Mouse (Mus musculus): ENCODE measurements around the gene Ampd1. TPM values are rescaled to one million over a fixed set of nuclear protein-coding genes. Genes with fewer than 3 reads are reported as not detected.
"Not testable (repeated sequence)": the region's sequence is repeated elsewhere in the genome, so short reads cannot be mapped to it uniquely, and the experiment has no call there.

Ampd1 gene
- polyA plus RNA-seq, 1 experiment from 2014 or later, result 0.13 TPM

GRCm38 (mm10) chr3:103139047-103139446, 65.2 kb downstream of the Ampd1 start:
- peak overlapping the region; percentile 65 for H3K9ac ChIP-seq
- H3K4me1 ChIP-seq, result peaks cover 52% of the 10 kb centered on the region
- H3K27ac ChIP-seq, result peak overlapping the region; percentile 87
- peaks cover 62% of the 10 kb centered on the region for H3K36me3 ChIP-seq
- H3K27me3 ChIP-seq (replicated peaks), result no peaks in the 10 kb centered on the region
- WGBS (ENCODE audit: insufficient replicate concordance), result 31% methylated on average over 8 of the region's 8 CpGs
- no peaks in the 10 kb centered on the region for H3K9me3 ChIP-seq (replicated peaks)
- peak overlapping the region; percentile 73 for H3K4me2 ChIP-seq
- no peak; the same call in 1 of the 2 replicates for ATAC-seq
- H3K4me3 ChIP-seq, result peak overlapping the region; percentile 43; the same call in 1 of the 2 replicates

- Histone ChIP-seq H3K36me3 (peaks cover 66% of the 10 kb centered on the region), H3K9ac (peak overlapping the region; percentile 65), H3K27ac (peak overlapping the region; percentile 87), H3K4me2 (peak overlapping the region; percentile 73), H3K4me3 (peak overlapping the region; percentile 43), H3K4me1 (peaks cover 52% of the 10 kb centered on the region)
- not testable (repeated sequence) for H3K9me3 ChIP-seq (replicated peaks); H3K27me3 ChIP-seq (replicated peaks)
- 20% methylated on average over 11 of the region's 11 CpGs for WGBS (ENCODE audit: insufficient replicate concordance)
- ATAC-seq, result peak; percentile 92
Measured at GRCm38 (mm10) chr3:103140095-103140838, 66.5 kb downstream of the Ampd1 start.

DNA sequence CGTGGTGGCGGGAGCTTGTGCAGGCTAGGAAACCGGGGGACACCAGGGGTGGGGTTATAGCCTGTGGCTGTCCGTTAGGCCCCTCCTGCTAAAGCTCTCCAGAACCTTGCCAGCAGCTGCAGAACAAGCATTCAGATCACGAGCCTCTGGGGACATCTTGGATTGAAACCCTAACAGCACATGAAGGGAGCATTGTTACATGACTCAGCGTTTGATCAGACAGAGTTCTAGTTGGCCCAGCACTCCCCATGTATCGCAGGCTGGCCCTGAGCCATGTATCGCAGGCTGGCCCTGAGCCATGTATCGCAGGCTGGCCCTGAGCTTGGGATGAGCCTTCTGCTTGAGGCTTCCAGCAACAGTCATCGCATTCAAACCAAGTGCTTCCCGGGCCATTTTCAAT, 67.5 kb downstream of the Ampd1 start:
- Histone ChIP-seq H3K36me3 (peaks cover 73% of the 10 kb centered on the region), H3K27ac (peak overlapping the region; percentile 71)

GRCm38 (mm10) chr3:103142366-103142765, 68.6 kb downstream of the Ampd1 start:
- no peak overlapping the region for H3K4me3 ChIP-seq
- H3K9me3 ChIP-seq (replicated peaks), result no peaks in the 10 kb centered on the region
- no peak overlapping the region for H3K9ac ChIP-seq
- H3K36me3 ChIP-seq, result peaks cover 73% of the 10 kb centered on the region
- no peak for ATAC-seq
- 82% methylated on average over 10 of the region's 10 CpGs for WGBS (ENCODE audit: insufficient replicate concordance)
- H3K4me2 ChIP-seq, result no peak overlapping the region
- peaks cover 50% of the 10 kb centered on the region for H3K4me1 ChIP-seq
- H3K27me3 ChIP-seq (replicated peaks), result no peaks in the 10 kb centered on the region
- no peak overlapping the region; the same call in 1 of the 2 replicates for H3K27ac ChIP-seq

More for the DNA sequence above, 67.5 kb downstream of the Ampd1 start:
- Histone ChIP-seq H3K4me1 (peaks cover 58% of the 10 kb centered on the region), H3K9ac (0 out of 2 replicates have a peak overlapping the region, but pooled peaks have one; percentile 27), H3K4me2 (peak overlapping the region; percentile 73), H3K9me3 (replicated peaks) (no peaks in the 10 kb centered on the region), H3K27me3 (replicated peaks) (no peaks in the 10 kb centered on the region), H3K4me3 (no peak overlapping the region)
- ATAC-seq, result 0 out of 2 replicates have a peak, but pooled peaks have one; percentile 31
- 83% methylated on average over 11 of the region's 11 CpGs for WGBS (ENCODE audit: insufficient replicate concordance)

GRCm38 (mm10) chr3:103145336-103145735, 71.5 kb downstream of the Ampd1 start:
- peaks cover 23% of the 10 kb centered on the region for H3K4me1 ChIP-seq
- no peak overlapping the region for H3K4me2 ChIP-seq
- H3K27me3 ChIP-seq (replicated peaks), result no peaks in the 10 kb centered on the region
- H3K27ac ChIP-seq, result no peak overlapping the region
- no peak overlapping the region for H3K9ac ChIP-seq
- no peak for ATAC-seq
- WGBS (ENCODE audit: insufficient replicate concordance), result 83% methylated on average over 2 of the region's 2 CpGs
- H3K36me3 ChIP-seq, result peaks cover 85% of the 10 kb centered on the region
- no peak overlapping the region for H3K4me3 ChIP-seq
- no peaks in the 10 kb centered on the region for H3K9me3 ChIP-seq (replicated peaks)

DNA sequence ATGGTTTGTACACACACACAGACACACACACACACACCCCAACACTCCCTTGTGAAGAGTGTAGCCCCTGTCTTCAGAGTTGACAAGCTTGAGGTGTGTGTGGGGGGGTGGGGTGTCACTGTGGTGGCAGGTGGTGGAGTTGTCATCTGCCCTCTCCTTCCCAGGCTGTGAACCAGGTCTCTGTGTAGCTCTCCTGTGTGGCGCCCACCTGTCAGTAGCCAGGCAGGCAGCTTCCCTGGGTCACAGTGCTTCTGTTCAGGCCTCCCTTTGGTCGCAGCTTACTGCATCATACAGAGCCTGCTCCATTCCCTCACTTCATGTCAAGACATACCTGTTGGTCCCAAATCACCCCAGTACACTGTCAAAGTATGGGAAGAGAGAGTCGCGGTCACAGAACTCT, 72.0 kb downstream of the Ampd1 start:
- no peaks in the 10 kb centered on the region for H3K27me3 ChIP-seq (replicated peaks)
- no peak for ATAC-seq
- 0 out of 2 replicates have a peak overlapping the region, but pooled peaks have one; percentile 25 for H3K27ac ChIP-seq
- H3K4me3 ChIP-seq, result no peak overlapping the region
- peaks cover 18% of the 10 kb centered on the region for H3K4me1 ChIP-seq
- no peaks in the 10 kb centered on the region for H3K9me3 ChIP-seq (replicated peaks)
- no peak overlapping the region for H3K4me2 ChIP-seq
- H3K9ac ChIP-seq, result no peak overlapping the region
- WGBS (ENCODE audit: insufficient replicate concordance), result 83% methylated on average over 4 of the region's 4 CpGs
- H3K36me3 ChIP-seq, result peaks cover 88% of the 10 kb centered on the region

DNA sequence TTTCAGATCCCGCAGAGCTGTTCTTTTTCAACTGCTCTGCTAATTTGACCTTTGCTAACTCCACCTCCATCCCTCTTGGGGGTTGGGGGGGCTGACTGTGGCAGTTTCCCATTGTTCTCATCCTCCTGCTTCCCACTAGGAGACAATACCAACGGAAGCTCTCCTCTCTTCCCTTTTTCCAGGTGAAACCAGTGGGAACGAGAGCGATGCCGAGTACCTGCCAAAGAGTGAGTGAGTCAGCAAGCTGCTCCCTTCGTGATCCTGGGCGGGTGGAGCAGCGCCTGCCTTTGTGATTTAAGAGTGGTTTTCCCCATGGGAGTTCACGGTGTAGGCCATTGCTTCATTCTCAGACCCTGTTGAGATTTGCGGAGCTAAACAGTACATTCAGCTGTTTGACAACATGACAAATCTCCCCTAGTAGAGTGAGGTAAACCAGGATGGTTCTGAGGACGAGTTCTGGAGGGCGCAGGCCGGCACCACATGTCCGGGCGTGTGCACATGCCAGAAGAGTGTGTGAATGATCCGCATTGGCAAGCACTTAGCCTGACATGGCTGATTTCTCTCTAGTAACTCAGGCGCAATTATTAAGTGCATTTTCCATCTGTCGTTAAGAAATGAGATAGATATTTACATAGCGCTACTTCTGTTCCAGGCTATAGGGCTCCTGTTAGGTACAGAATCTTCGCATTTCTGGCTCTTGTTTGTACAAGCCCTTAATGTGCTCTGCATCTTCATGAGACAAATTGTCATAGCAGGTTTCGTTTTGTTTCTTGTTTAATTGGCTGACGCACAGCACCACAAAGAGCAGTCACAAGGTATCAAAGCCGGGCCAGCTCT, 72.7 kb downstream of the Ampd1 start:
- Histone ChIP-seq H3K9me3 (replicated peaks) (no peaks in the 10 kb centered on the region), H3K4me1 (peaks cover 11% of the 10 kb centered on the region), H3K27ac (no peak overlapping the region), H3K36me3 (peaks cover 88% of the 10 kb centered on the region), H3K27me3 (replicated peaks) (no peaks in the 10 kb centered on the region), H3K9ac (no peak overlapping the region), H3K4me2 (no peak overlapping the region), H3K4me3 (no peak overlapping the region)
- ATAC-seq, result no peak
- 85% methylated on average over 23 of the region's 23 CpGs for WGBS (ENCODE audit: insufficient replicate concordance)

- H3K27ac ChIP-seq, result no peak overlapping the region
- no peak for ATAC-seq
- 79% methylated on average over 4 of the region's 4 CpGs for WGBS (ENCODE audit: insufficient replicate concordance)
- no peaks in the 10 kb centered on the region for H3K27me3 ChIP-seq (replicated peaks)
- no peak overlapping the region for H3K9ac ChIP-seq
- peaks cover 7% of the 10 kb centered on the region; the same call in 1 of the 2 replicates for H3K4me1 ChIP-seq
- H3K4me2 ChIP-seq, result no peak overlapping the region
- peaks cover 87% of the 10 kb centered on the region for H3K36me3 ChIP-seq
- no peak overlapping the region for H3K4me3 ChIP-seq
- no peaks in the 10 kb centered on the region for H3K9me3 ChIP-seq (replicated peaks)
Measured at GRCm38 (mm10) chr3:103147775-103148174, 74.0 kb downstream of the Ampd1 start.

GRCm38 (mm10) chr3:103148941-103149340, 75.1 kb downstream of the Ampd1 start:
- Histone ChIP-seq H3K4me2 (no peak overlapping the region), H3K4me3 (no peak overlapping the region), H3K27me3 (replicated peaks) (no peaks in the 10 kb centered on the region), H3K36me3 (peaks cover 90% of the 10 kb centered on the region), H3K4me1 (peaks cover 7% of the 10 kb centered on the region; the same call in 1 of the 2 replicates), H3K9me3 (replicated peaks) (no peaks in the 10 kb centered on the region), H3K9ac (no peak overlapping the region), H3K27ac (no peak overlapping the region)
- 69% methylated on average over 10 of the region's 10 CpGs for WGBS (ENCODE audit: insufficient replicate concordance)
- ATAC-seq, result no peak

Other genes starting within 250 kb of the Ampd1 start
- 0.07 and 0.14 TPM in 2 replicates for gene Sycp1, start 137.9 kb upstream of the Ampd1 start, polyA plus RNA-seq (2016; fragmentation: Nextera tagmentation; extraction: Ambion mirVana)
- gene Nr1h5, start 109.9 kb upstream of the Ampd1 start, polyA plus RNA-seq (2016; fragmentation: Nextera tagmentation; extraction: Ambion mirVana), result 10.3 and 10.4 TPM in 2 replicates
- gene Sike1, start 78.3 kb upstream of the Ampd1 start, polyA plus RNA-seq (2016; fragmentation: Nextera tagmentation; extraction: Ambion mirVana), result 21.5 and 21.6 TPM in 2 replicates
- gene Csde1, start 53.6 kb upstream of the Ampd1 start, polyA plus RNA-seq (2016; fragmentation: Nextera tagmentation; extraction: Ambion mirVana), result 179 and 183 TPM in 2 replicates
- gene Nras, start 15.7 kb upstream of the Ampd1 start, polyA plus RNA-seq (2016; fragmentation: Nextera tagmentation; extraction: Ambion mirVana), result 59.4 and 61.5 TPM in 2 replicates
- 13.0 and 13.1 TPM in 2 replicates for gene Dennd2c, start 28.6 kb downstream of the Ampd1 start, polyA plus RNA-seq (2016; fragmentation: Nextera tagmentation; extraction: Ambion mirVana)
- gene Bcas2, start 97.6 kb downstream of the Ampd1 start, polyA plus RNA-seq (2016; fragmentation: Nextera tagmentation; extraction: Ambion mirVana), result 235 and 237 TPM in 2 replicates
- gene Trim33, start 205.3 kb downstream of the Ampd1 start, polyA plus RNA-seq (2016; fragmentation: Nextera tagmentation; extraction: Ambion mirVana), result 13.6 and 14.8 TPM in 2 replicates

Data from liver, embryonic 12.5 days (tissue).